Mouse (Mus musculus) kidney, embryonic 15.5 days (tissue): ENCODE results near the gene Cxcr6. TPM values are rescaled to one million over a fixed set of nuclear protein-coding genes. Genes with fewer than 3 reads are reported as not detected.
"Not testable (repeated sequence)": the region's sequence is repeated elsewhere in the genome, so short reads cannot be mapped to it uniquely, and the experiment has no call there.

Source experiments
- ATAC-seq: fragments of 200-750 bp; cut with Nextera tagmentation; replicated peaks from 2 replicates; pipeline ENCODE4 v1.8.0; 2017; ENCODE audit warnings: moderate TSS enrichment; ENCODE audit not compliant: low FRiP score
- H3K27ac ChIP-seq: fragments of 300-500 bp; sonication (generic); 2 replicates; pipeline ENCODE4 v1.5.1; 2015; ENCODE audit warnings: mild to moderate bottlenecking, inconsistent platforms
- H3K27me3 ChIP-seq: fragments of 300-500 bp; sonication (generic); 2 replicates; pipeline ENCODE4 v1.6.1; 2015; ENCODE audit warnings: inconsistent platforms
- H3K36me3 ChIP-seq: fragments of 300-500 bp; sonication (generic); 2 replicates; pipeline ENCODE4 v1.6.1; 2015; ENCODE audit warnings: inconsistent platforms
- H3K4me1 ChIP-seq: fragments of 300-500 bp; sonication (generic); 2 replicates; pipeline ENCODE4 v1.6.1; 2015; ENCODE audit warnings: inconsistent platforms
- H3K4me2 ChIP-seq: fragments of 300-500 bp; sonication (generic); 2 replicates; pipeline ENCODE4 v1.6.1; 2015; ENCODE audit warnings: moderate library complexity, mild to moderate bottlenecking, inconsistent platforms
- H3K4me3 ChIP-seq: fragments of 300-500 bp; sonication (generic); replicated peaks from 2 replicates; pipeline ENCODE4 v1.5.1; 2015; ENCODE audit warnings: mild to moderate bottlenecking, inconsistent platforms
- H3K9ac ChIP-seq: fragments of 300-500 bp; sonication (generic); 2 replicates; pipeline ENCODE4 v1.6.1; 2015; ENCODE audit warnings: mild to moderate bottlenecking, inconsistent platforms
- H3K9me3 ChIP-seq: fragments of 300-500 bp; sonication (generic); replicated peaks from 2 replicates; pipeline ENCODE4 v1.6.1; 2016; ENCODE audit warnings: inconsistent platforms
- WGBS: fragments of 180-500 bp; shearing (Covaris S2); methylation state at CpG from one replicate; pipeline ENCODE4 v1.1.7; 2015; ENCODE audit warnings: mixed read lengths; 5-methylcytosine and 5-hydroxymethylcytosine counted together
- polyA plus RNA-seq: library from polyadenylated mRNA; unstranded; fragments of >200 nt; fragmentation: Nextera tagmentation; extraction: Ambion mirVana; gene quantifications from 2 replicates; pipeline ENCODE4 v1.2.1, GENCODE M21; 2015

Cxcr6 gene
- 0.29 TPM in 1 of 2 replicates, not detected in the other for polyA plus RNA-seq

GRCm38 (mm10) chr9:123806267-123806666 lies at the start of gene Cxcr6:
Gene Cxcr6, plus strand, starts transcription at chr9:123806475.
- H3K9ac ChIP-seq = no peak within 1 kb of the TSS
- no peak for ATAC-seq
- H3K27me3 ChIP-seq = no peaks in the 10 kb centered on the region
- H3K36me3 ChIP-seq = peaks cover 39% of the 10 kb centered on the region
- no peak within 1 kb of the TSS for H3K4me2 ChIP-seq
- no peaks in the 10 kb centered on the region for H3K4me1 ChIP-seq
- H3K27ac ChIP-seq = no peak within 1 kb of the TSS
- no peaks in the 10 kb centered on the region for H3K9me3 ChIP-seq
- no peak within 1 kb of the TSS for H3K4me3 ChIP-seq
- 92% methylated on average over 5 of the region's 5 CpGs for WGBS

DNA sequence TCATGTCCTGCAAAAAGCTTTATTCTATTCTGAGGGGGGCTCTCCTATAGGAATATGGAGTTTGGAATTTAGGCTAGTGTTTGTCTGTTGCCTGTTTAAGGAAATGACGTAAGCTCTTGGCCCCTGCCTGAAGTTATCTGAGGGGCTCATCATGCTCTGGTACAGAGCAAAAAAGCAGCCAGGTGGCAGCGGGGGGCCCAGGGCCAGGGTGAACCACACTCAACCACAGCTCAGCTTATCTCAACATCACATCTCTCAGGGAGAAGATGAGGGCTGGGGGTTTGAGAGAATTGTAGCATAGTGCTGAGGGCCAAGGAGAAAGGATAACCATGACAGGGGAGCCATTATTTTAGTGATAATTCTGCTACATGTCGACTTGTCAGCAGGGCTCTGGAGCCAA lies 49.5 kb upstream of the Cxcr6 start:
- WGBS = 77% methylated on average over 3 of the region's 3 CpGs
- H3K27me3 ChIP-seq = no peaks in the 10 kb centered on the region
- ATAC-seq = no peak

GRCm38 (mm10) chr9:123757326-123757725 lies 48.9 kb upstream of the Cxcr6 start:
- Histone ChIP-seq H3K4me1 (no peaks in the 10 kb centered on the region), H3K4me2 (no peak overlapping the region), H3K27me3 (no peaks in the 10 kb centered on the region), H3K9ac (no peak overlapping the region), H3K36me3 (no peaks in the 10 kb centered on the region), H3K27ac (no peak overlapping the region), H3K4me3 (no peak overlapping the region), H3K9me3 (no peaks in the 10 kb centered on the region)
- 62% methylated on average over 2 of the region's 2 CpGs for WGBS
- no peak for ATAC-seq

More for the DNA sequence above, 49.5 kb upstream of the Cxcr6 start:
- Histone ChIP-seq H3K9me3 (no peaks in the 10 kb centered on the region), H3K4me2 (no peak overlapping the region), H3K4me1 (no peaks in the 10 kb centered on the region), H3K9ac (no peak overlapping the region), H3K36me3 (no peaks in the 10 kb centered on the region), H3K4me3 (no peak overlapping the region), H3K27ac (no peak overlapping the region)

DNA sequence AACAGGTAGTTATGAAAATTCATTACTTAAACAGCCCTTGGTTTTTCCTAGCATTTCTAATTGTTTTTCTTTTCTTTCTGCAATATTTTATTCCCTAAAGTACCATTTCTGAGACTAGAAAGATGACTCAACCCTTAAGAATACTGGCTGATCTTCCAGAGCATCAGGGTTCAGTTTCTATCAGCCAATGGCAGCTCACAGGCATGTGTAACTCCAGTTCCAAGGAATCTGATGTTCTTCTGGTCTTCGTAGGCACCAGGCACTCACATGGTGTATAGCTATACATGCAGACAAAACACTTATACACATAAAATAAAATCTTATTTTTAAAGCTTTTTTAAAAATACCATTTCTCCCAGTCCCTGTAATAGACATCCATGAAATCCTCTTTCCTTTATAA lies 48.1 kb upstream of the Cxcr6 start:
- Histone ChIP-seq H3K4me1 (no peaks in the 10 kb centered on the region), H3K36me3 (no peaks in the 10 kb centered on the region), H3K9ac (no peak overlapping the region), H3K27me3 (no peaks in the 10 kb centered on the region), H3K4me3 (no peak overlapping the region), H3K4me2 (no peak overlapping the region), H3K9me3 (no peaks in the 10 kb centered on the region), H3K27ac (no peak overlapping the region)
- no peak for ATAC-seq
- WGBS = 74% methylated on average over 1 of the region's 1 CpGs

GRCm38 (mm10) chr9:123758645-123759044 lies 47.6 kb upstream of the Cxcr6 start:
- Histone ChIP-seq H3K9ac (no peak overlapping the region), H3K4me3 (no peak overlapping the region), H3K4me1 (no peaks in the 10 kb centered on the region), H3K9me3 (no peaks in the 10 kb centered on the region), H3K27ac (no peak overlapping the region), H3K4me2 (no peak overlapping the region), H3K36me3 (no peaks in the 10 kb centered on the region), H3K27me3 (no peaks in the 10 kb centered on the region)
- no peak for ATAC-seq
- 74% methylated on average over 4 of the region's 4 CpGs for WGBS

- no peak for ATAC-seq
- H3K27ac ChIP-seq = no peak overlapping the region
- H3K9me3 ChIP-seq = no peaks in the 10 kb centered on the region
- no peak overlapping the region for H3K4me3 ChIP-seq
- H3K4me1 ChIP-seq = no peaks in the 10 kb centered on the region
- H3K9ac ChIP-seq = no peak overlapping the region
- H3K27me3 ChIP-seq = no peaks in the 10 kb centered on the region
- no peaks in the 10 kb centered on the region for H3K36me3 ChIP-seq
- no peak overlapping the region for H3K4me2 ChIP-seq
- WGBS = 81% methylated on average over 3 of the region's 3 CpGs
Observed at GRCm38 (mm10) chr9:123760806-123761205, 45.5 kb upstream of the Cxcr6 start.

- Histone ChIP-seq H3K4me3 (no peak overlapping the region), H3K27ac (no peak overlapping the region), H3K27me3 (no peaks in the 10 kb centered on the region), H3K4me2 (no peak overlapping the region), H3K36me3 (no peaks in the 10 kb centered on the region), H3K4me1 (no peaks in the 10 kb centered on the region), H3K9me3 (no peaks in the 10 kb centered on the region), H3K9ac (no peak overlapping the region)
- no peak for ATAC-seq
- 83% methylated on average over 4 of the region's 4 CpGs for WGBS
Observed at GRCm38 (mm10) chr9:123762886-123763285, 43.4 kb upstream of the Cxcr6 start.

DNA sequence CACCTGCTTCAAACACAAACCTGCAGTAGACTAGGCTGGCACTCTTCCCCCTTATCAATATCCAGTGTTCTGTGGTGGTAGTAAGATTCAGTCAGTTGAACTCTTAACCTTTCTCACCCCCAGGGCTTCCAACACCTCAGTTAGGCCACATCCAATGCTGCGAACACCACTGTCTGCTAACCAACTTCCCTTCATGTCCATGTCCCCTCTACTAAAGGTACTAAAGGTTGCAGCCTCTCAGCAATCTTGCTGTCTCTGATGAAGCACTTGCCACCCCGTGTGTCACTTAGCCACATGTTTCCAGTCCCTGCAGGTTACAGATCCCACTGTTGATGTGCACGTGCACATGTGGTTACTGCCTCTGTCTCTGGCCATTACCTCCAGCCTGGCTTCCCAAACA lies 42.5 kb upstream of the Cxcr6 start:
- WGBS = 77% methylated on average over 3 of the region's 3 CpGs

GRCm38 (mm10) chr9:123766996-123767395 lies 39.3 kb upstream of the Cxcr6 start:
- WGBS = 74% methylated on average over 3 of the region's 3 CpGs
- no peak for ATAC-seq
- no peaks in the 10 kb centered on the region for H3K9me3 ChIP-seq
- no peaks in the 10 kb centered on the region for H3K36me3 ChIP-seq
- H3K9ac ChIP-seq = no peak overlapping the region
- H3K4me3 ChIP-seq = no peak overlapping the region
- no peak overlapping the region for H3K27ac ChIP-seq
- H3K4me2 ChIP-seq = no peak overlapping the region
- no peaks in the 10 kb centered on the region for H3K4me1 ChIP-seq
- no peaks in the 10 kb centered on the region for H3K27me3 ChIP-seq

More for the DNA sequence above, 42.5 kb upstream of the Cxcr6 start:
- H3K9ac ChIP-seq = no peak overlapping the region
- no peaks in the 10 kb centered on the region for H3K36me3 ChIP-seq
- no peak overlapping the region for H3K4me2 ChIP-seq
- no peak overlapping the region for H3K4me3 ChIP-seq
- no peaks in the 10 kb centered on the region for H3K9me3 ChIP-seq
- ATAC-seq = no peak
- no peaks in the 10 kb centered on the region for H3K27me3 ChIP-seq
- no peaks in the 10 kb centered on the region for H3K4me1 ChIP-seq
- no peak overlapping the region for H3K27ac ChIP-seq

DNA sequence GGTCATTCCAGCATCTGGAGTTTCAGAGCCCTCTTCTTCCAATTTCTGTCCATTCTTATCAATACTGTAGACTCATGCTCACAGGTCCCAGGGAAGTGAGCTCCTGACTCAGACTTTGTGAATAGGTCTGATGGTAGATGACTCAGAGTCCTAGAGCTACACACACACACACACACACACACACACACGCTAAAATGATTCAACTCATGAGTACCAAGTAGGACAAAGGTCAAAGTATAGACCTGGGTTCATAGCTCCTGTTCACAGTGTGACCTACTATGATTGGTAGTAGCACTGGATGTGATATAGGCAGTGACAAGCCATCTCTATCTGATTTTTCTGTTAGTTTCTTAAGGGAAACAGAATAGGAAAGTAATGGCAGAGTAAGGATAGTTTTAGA lies 37.8 kb upstream of the Cxcr6 start:
- Histone ChIP-seq H3K27me3 (no peaks in the 10 kb centered on the region), H3K4me2 (no peak overlapping the region), H3K9ac (no peak overlapping the region), H3K4me3 (no peak overlapping the region), H3K4me1 (no peaks in the 10 kb centered on the region), H3K9me3 (no peaks in the 10 kb centered on the region), H3K36me3 (no peaks in the 10 kb centered on the region), H3K27ac (no peak overlapping the region)
- ATAC-seq = no peak
- WGBS = 83% methylated on average over 1 of the region's 1 CpGs

DNA sequence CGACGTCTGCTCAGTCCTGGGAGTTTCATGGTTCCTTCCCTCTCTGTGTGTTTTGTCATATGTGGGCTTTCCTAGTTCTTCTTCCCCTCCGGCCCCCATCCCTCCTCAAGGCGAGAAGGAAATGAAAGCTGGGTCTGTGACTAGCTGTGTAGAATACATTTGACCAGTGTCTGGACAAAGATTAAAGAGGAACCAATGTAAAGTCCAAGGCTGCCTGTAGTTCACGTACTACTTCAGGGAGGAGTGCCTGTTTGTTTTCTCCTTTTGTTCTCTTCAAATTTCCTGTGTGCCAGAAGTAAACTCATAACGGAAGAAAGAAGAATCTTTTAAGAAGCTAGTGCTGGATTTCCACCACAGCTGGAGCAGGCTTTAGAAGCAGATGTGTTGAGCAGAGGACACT lies 36.7 kb upstream of the Cxcr6 start:
- Histone ChIP-seq H3K4me2 (no peak overlapping the region), H3K9me3 (no peaks in the 10 kb centered on the region), H3K27me3 (no peaks in the 10 kb centered on the region), H3K27ac (no peak overlapping the region), H3K4me1 (no peaks in the 10 kb centered on the region), H3K36me3 (no peaks in the 10 kb centered on the region), H3K9ac (no peak overlapping the region), H3K4me3 (no peak overlapping the region)
- ATAC-seq = no peak
- 55% methylated on average over 6 of the region's 6 CpGs for WGBS

GRCm38 (mm10) chr9:123773299-123773698 lies 33.0 kb upstream of the Cxcr6 start:
- H3K4me1 ChIP-seq, H3K4me3 ChIP-seq, H3K36me3 ChIP-seq, H3K27ac ChIP-seq, H3K27me3 ChIP-seq, H3K9me3 ChIP-seq, H3K4me2 ChIP-seq, ATAC-seq, H3K9ac ChIP-seq: not testable (repeated sequence)
- WGBS = 52% methylated on average over 2 of the region's 2 CpGs

DNA sequence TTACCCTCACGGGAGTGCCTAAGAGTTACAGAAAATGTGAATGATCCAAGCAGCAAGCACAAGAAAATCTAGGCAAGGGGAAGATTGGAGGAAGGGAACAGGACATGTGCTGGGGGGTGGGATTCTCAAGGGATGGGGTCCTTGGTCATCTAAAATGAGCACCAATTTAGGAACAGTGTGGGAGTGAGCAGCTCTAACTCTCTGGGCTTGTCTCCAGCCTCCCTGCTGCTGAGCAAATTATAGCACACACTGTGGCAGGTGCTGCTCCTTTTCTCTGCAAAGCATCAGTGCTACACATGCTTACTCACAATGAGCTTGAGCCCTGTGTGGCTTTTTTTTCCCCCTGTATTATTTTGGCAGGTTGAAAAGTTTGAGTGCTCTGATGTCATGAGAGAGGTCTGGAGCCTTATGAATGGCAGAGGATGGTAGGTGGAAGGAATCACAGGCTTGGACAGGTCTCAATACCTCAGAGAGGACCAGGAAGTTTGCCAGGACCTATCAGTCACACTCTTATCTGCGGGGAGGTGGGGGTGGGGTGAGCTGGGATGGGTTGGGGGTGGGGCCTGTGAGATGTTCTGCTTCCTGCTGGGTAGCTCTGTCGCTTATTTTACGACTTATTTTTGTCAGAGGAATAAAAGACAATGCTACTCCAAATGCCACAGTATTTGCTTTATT lies 17.3 kb upstream of the Cxcr6 start:
- H3K4me1 ChIP-seq = no peaks in the 10 kb centered on the region
- ATAC-seq = no peak
- WGBS = 71% methylated on average over 4 of the region's 4 CpGs

More for the DNA sequence above, 17.3 kb upstream of the Cxcr6 start:
- no peak overlapping the region for H3K4me3 ChIP-seq
- no peaks in the 10 kb centered on the region for H3K27me3 ChIP-seq
- H3K27ac ChIP-seq = no peak overlapping the region
- H3K36me3 ChIP-seq = peaks cover 48% of the 10 kb centered on the region
- 0 out of 2 replicates have a peak, but pooled peaks cover under 1% of the 10 kb centered on the region for H3K9me3 ChIP-seq
- no peak overlapping the region for H3K9ac ChIP-seq
- H3K4me2 ChIP-seq = no peak overlapping the region
